Mouse (Mus musculus): ENCODE measurements at regions not wholly inside any gene's neighbourhood (a gene's known extent, or its start where the extent isn't known, plus 50 kb on each side); places are given as distances from the start of the nearest gene placed in this dataset.

GRCm38 (mm10) chr12:77663665-77664374 lies 425.9 kb downstream of the Fut8 start:
- TF ChIP-seq CTCF (IDR thresholded peaks at IDR 0.05; ENCODE audit: low read depth) (no peak), EP300 (IDR thresholded peaks at IDR 0.05; ENCODE audit: low read depth) (no peak)

Measured in heart, postnatal 0 days (tissue).